Mouse (Mus musculus) T-helper 2 cell (primary cell): ENCODE results near the gene Ovca2.

Source experiments
- in situ Hi-C: fragments of 300-600 bp; cut with MboI, MseI; formaldehyde crosslinking; loops from one replicate; pipeline ENCODE4 v1.15.1; 2025; ENCODE audit warnings: high pct_unique_total_duplicates

The Ovca2 gene

GRCm38 (mm10) chr11:75170136-75170751 is 8.4 kb downstream of the Ovca2 start:
- in situ Hi-C loops: no loop called here

GRCm38 (mm10) chr11:75169405-75170080 is 9.1 kb downstream of the Ovca2 start, which contains the start of gene Hic1:
TSS of gene Hic1 (minus strand) at chr11:75169519.
- in situ Hi-C loops: no loop called here

GRCm38 (mm10) chr11:75168590-75169361 is 9.9 kb downstream of the Ovca2 start:
- in situ Hi-C loops: no loop called here

GRCm38 (mm10) chr11:75167643-75168589 is 10.7 kb downstream of the Ovca2 start:
- in situ Hi-C loops: no loop called here

GRCm38 (mm10) chr11:75166861-75167642 is 11.6 kb downstream of the Ovca2 start:
- in situ Hi-C loops: no loop called here

- in situ Hi-C loops: no loop called here
Observed at GRCm38 (mm10) chr11:75166193-75166842, 12.3 kb downstream of the Ovca2 start.

GRCm38 (mm10) chr11:75165441-75166192 is 13.0 kb downstream of the Ovca2 start:
- in situ Hi-C loops: no loop called here

GRCm38 (mm10) chr11:75164750-75165149 is 13.9 kb downstream of the Ovca2 start:
- in situ Hi-C loops: loop anchor here (5.0 kb wide), 1 partner anchor 212 kb away; no protein-coding TSS in a partner anchor

- in situ Hi-C loops: loop anchor here (5.0 kb wide), 1 partner anchor 212 kb away; no protein-coding TSS in a partner anchor
Observed at GRCm38 (mm10) chr11:75164051-75164450, 14.6 kb downstream of the Ovca2 start.

GRCm38 (mm10) chr11:75163379-75163778 is 15.3 kb downstream of the Ovca2 start:
- in situ Hi-C loops: loop anchor here (5.0 kb wide), 1 partner anchor 211 kb away; no protein-coding TSS in a partner anchor

GRCm38 (mm10) chr11:75162591-75163080 is 16.0 kb downstream of the Ovca2 start:
- in situ Hi-C loops: loop anchor here (5.0 kb wide), 1 partner anchor 210 kb away; no protein-coding TSS in a partner anchor

- in situ Hi-C loops: loop anchor here (5.0 kb wide), 1 partner anchor 209 kb away; no protein-coding TSS in a partner anchor
Observed at GRCm38 (mm10) chr11:75161417-75162008, 17.1 kb downstream of the Ovca2 start.

- in situ Hi-C loops: loop anchor here (5.0 kb wide), 1 partner anchor 209 kb away; no protein-coding TSS in a partner anchor
Observed at GRCm38 (mm10) chr11:75160954-75161353, 17.7 kb downstream of the Ovca2 start.

GRCm38 (mm10) chr11:75159564-75159963 is 19.1 kb downstream of the Ovca2 start:
- in situ Hi-C loops: no loop called here

GRCm38 (mm10) chr11:75158432-75158831 is 20.2 kb downstream of the Ovca2 start:
- in situ Hi-C loops: no loop called here

GRCm38 (mm10) chr11:75157901-75158300 is 20.7 kb downstream of the Ovca2 start:
- in situ Hi-C loops: no loop called here

- in situ Hi-C loops: no loop called here
Observed at GRCm38 (mm10) chr11:75157037-75157436, 21.6 kb downstream of the Ovca2 start.

- in situ Hi-C loops: no loop called here
Observed at GRCm38 (mm10) chr11:75156416-75156815, 22.2 kb downstream of the Ovca2 start.
